Comparison of ENCODE assay signal across 20 mouse cellular contexts in genomic region chr7:65891831-65892230, GRCm38 (mm10). TPM values are rescaled to one million over a fixed set of nuclear protein-coding genes. Genes with fewer than 3 reads are reported as not detected.
DNase-seq lines count a peak whose midpoint lies in the region; ATAC-seq lines count a peak whose summit lies in the region.
"Had no signal": no experiment of that assay in that cellular context is flagged by ENCODE, and none has a peak within 500 bp of the region (broad histone marks: within the 10 kb centered on the region; RNA-seq: fewer than 3 reads in every experiment).

No protein-coding gene starts in this region.

- no peaks in the 10 kb centered on the region for H3K9me3 ChIP-seq in heart, embryonic 10.5 days
- no peaks in the 10 kb centered on the region for H3K9me3 ChIP-seq in lung, embryonic 15.5 days
- H3K9me3 ChIP-seq: embryonic facial prominence, embryonic 15.5 days; forebrain, embryonic 15.5 days; hindbrain, embryonic 12.5 days; limb, embryonic 13.5 days; liver, embryonic 12.5 days; midbrain, embryonic 13.5 days had no signal

- intact Hi-C loops in gastrocnemius, postnatal 36 days (cut with DNase I) = no loop called here

- H3K27ac ChIP-seq in heart, embryonic 10.5 days = 0 out of 2 replicates have a peak overlapping the region, but pooled peaks have one; percentile 56
- H3K27ac ChIP-seq in lung, embryonic 15.5 days = no peak overlapping the region
- H3K27ac ChIP-seq: embryonic facial prominence, embryonic 15.5 days; forebrain, embryonic 15.5 days; hindbrain, embryonic 12.5 days; limb, embryonic 13.5 days; liver, embryonic 12.5 days; midbrain, embryonic 13.5 days had no signal

- no peak overlapping the region for H3K4me3 ChIP-seq in heart, embryonic 10.5 days
- H3K4me3 ChIP-seq in lung, embryonic 15.5 days = no peak overlapping the region
- H3K4me3 ChIP-seq: embryonic facial prominence, embryonic 15.5 days; forebrain, embryonic 15.5 days; hindbrain, embryonic 12.5 days; limb, embryonic 13.5 days; liver, embryonic 12.5 days; midbrain, embryonic 13.5 days had no signal

- no peak overlapping the region for H3K4me2 ChIP-seq in lung, embryonic 15.5 days
- H3K4me2 ChIP-seq: embryonic facial prominence, embryonic 15.5 days; forebrain, embryonic 15.5 days; hindbrain, embryonic 12.5 days; limb, embryonic 13.5 days; liver, embryonic 12.5 days; midbrain, embryonic 13.5 days had no signal

- no peaks in the 10 kb centered on the region for H3K36me3 ChIP-seq in heart, embryonic 10.5 days
- H3K36me3 ChIP-seq in lung, embryonic 15.5 days = no peaks in the 10 kb centered on the region
- H3K36me3 ChIP-seq: embryonic facial prominence, embryonic 15.5 days; forebrain, embryonic 15.5 days; hindbrain, embryonic 12.5 days; limb, embryonic 13.5 days; liver, embryonic 12.5 days; midbrain, embryonic 13.5 days had no signal

- DNase-seq in gastrocnemius, adult 18-20 months (ENCODE audit: low spot score) = peak; percentile 54
- DNase-seq in gastrocnemius, postnatal 36 days = no peak
- no peak for DNase-seq in heart, embryonic 10.5 days (ENCODE audit: low spot score)
- no peak for DNase-seq in heart, adult 8-10 months (ENCODE audit: low spot score)
- DNase-seq in lung, adult 18-20 months = no peak
- no peak for DNase-seq in left cerebral cortex, adult 8-10 months (ENCODE audit: low spot score in 2 of 2)
- DNase-seq: cerebellum, adult 11 months; kidney, postnatal 36 days; lung, adult 2 months; right cerebral cortex, postnatal 14 days; spleen, adult 18-20 months had no signal

- H3K27me3 ChIP-seq in heart, embryonic 10.5 days (ENCODE audit: insufficient read depth, poor library complexity, severe bottlenecking) = peaks cover 44% of the 10 kb centered on the region; the same call in 1 of the 2 replicates
- no peaks in the 10 kb centered on the region for H3K27me3 ChIP-seq in lung, embryonic 15.5 days
- H3K27me3 ChIP-seq: embryonic facial prominence, embryonic 15.5 days; forebrain, embryonic 15.5 days; hindbrain, embryonic 12.5 days; midbrain, embryonic 13.5 days had no signal

- 78% methylated on average over 7 of the region's 7 CpGs for WGBS in heart, embryonic 10.5 days
- 82% methylated on average over 7 of the region's 7 CpGs for WGBS in lung, embryonic 15.5 days

- peak; percentile 42; the same call in 1 of the 2 replicates for ATAC-seq in lung, embryonic 15.5 days (ENCODE audit: borderline replicate concordance, extremely low read depth, low FRiP score, low TSS enrichment)
- ATAC-seq: forebrain, embryonic 15.5 days; intestine, postnatal 0 days; midbrain, embryonic 13.5 days had no signal

- H3K9ac ChIP-seq in lung, embryonic 15.5 days = no peak overlapping the region
- H3K9ac ChIP-seq: embryonic facial prominence, embryonic 15.5 days; forebrain, embryonic 15.5 days; hindbrain, embryonic 12.5 days; limb, embryonic 13.5 days; liver, embryonic 12.5 days; midbrain, embryonic 13.5 days had no signal

- peaks cover 29% of the 10 kb centered on the region for H3K4me1 ChIP-seq in heart, embryonic 10.5 days
- no peaks in the 10 kb centered on the region; the same call in 1 of the 2 replicates for H3K4me1 ChIP-seq in lung, embryonic 15.5 days
- H3K4me1 ChIP-seq: forebrain, embryonic 15.5 days; liver, embryonic 12.5 days; midbrain, embryonic 13.5 days had no signal

RNA-seq across cellular contexts. Expression of gene Pcsk6, which starts 30.3 kb away (rescaled TPM):
- total RNA-seq in gastrocnemius, adult 18-20 months (2021) = 10 to 100 TPM; 15.8 to 19.4 TPM
- 10 to 100 TPM; 19.0 to 19.6 TPM for total RNA-seq in gastrocnemius, postnatal 36 days (2021)
- polyA plus RNA-seq in heart, embryonic 10.5 days (2016; fragmentation: Nextera tagmentation; extraction: Ambion mirVana) = 3.5 and 5.1 TPM in 2 replicates
- total RNA-seq in heart, adult 8-10 months (2022) = 10 to 100 TPM; 26.1 to 36.8 (median 34.2) TPM
- polyA plus RNA-seq in lung, embryonic 15.5 days (2015; fragmentation: Nextera tagmentation; extraction: Ambion mirVana) = 7.6 and 9.2 TPM in 2 replicates
- 10 to 100 TPM; 12.7 to 16.1 (median 15.1) TPM for total RNA-seq in left cerebral cortex, adult 8-10 months (2022)
- total RNA-seq: megakaryocyte, adult 5-6 weeks had no signal
